Mouse (Mus musculus): Measurements from ENCODE around the gene Cnr2. TPM values are rescaled to one million over a fixed set of nuclear protein-coding genes. Genes with fewer than 3 reads are reported as not detected.

Cnr2 gene
- polyA plus RNA-seq, 1 experiment from 2014 or later, result 0.71 TPM

GRCm38 (mm10) chr4:135962946-135963345, 67.8 kb downstream of the Cnr2 start:
- H3K4me2 ChIP-seq, result peak overlapping the region; percentile 96
- WGBS, result 5% methylated on average over 15 of the region's 15 CpGs
- H3K27ac ChIP-seq (ENCODE audit: low read depth), result peak overlapping the region; percentile 91
- no peaks in the 10 kb centered on the region for H3K27me3 ChIP-seq (ENCODE audit: insufficient read depth, low read length)
- H3K4me1 ChIP-seq (ENCODE audit: insufficient read depth), result 0 out of 2 replicates have a peak, but pooled peaks cover 3% of the 10 kb centered on the region
- H3K36me3 ChIP-seq (ENCODE audit: insufficient read depth), result peaks cover 56% of the 10 kb centered on the region
- peak overlapping the region; percentile 78 for H3K9ac ChIP-seq
- H3K4me3 ChIP-seq (ENCODE audit: low read depth, low read length), result peak overlapping the region; percentile 76
- no peaks in the 10 kb centered on the region for H3K9me3 ChIP-seq (ENCODE audit: low read depth, low read length)
- peak; percentile 43 for DNase-seq
- ATAC-seq (ENCODE audit: insufficient read depth), result peak; percentile 5; the same call in 1 of the 2 replicates
- TF ChIP-seq CTCF (IDR thresholded peaks at IDR 0.05; ENCODE audit: low read depth), result no peak

GRCm38 (mm10) chr4:135963457-135964193, 68.4 kb downstream of the Cnr2 start, which contains the start of gene Gale:
TSS of gene Gale (plus strand) at chr4:135963727.
- DNase-seq, result peak; percentile 98
- Histone ChIP-seq H3K4me2 (peak within 1 kb of the TSS; percentile 96), H3K9ac (peak within 1 kb of the TSS; percentile 78), H3K4me1 (ENCODE audit: insufficient read depth) (0 out of 2 replicates have a peak, but pooled peaks cover 3% of the 10 kb centered on the region), H3K27ac (ENCODE audit: low read depth) (peak within 1 kb of the TSS; percentile 91), H3K9me3 (ENCODE audit: low read depth, low read length) (no peaks in the 10 kb centered on the region), H3K4me3 (ENCODE audit: low read depth, low read length) (peak within 1 kb of the TSS; percentile 76), H3K36me3 (ENCODE audit: insufficient read depth) (peaks cover 57% of the 10 kb centered on the region), H3K27me3 (ENCODE audit: insufficient read depth, low read length) (no peaks in the 10 kb centered on the region)
- no peak for TF ChIP-seq CTCF (IDR thresholded peaks at IDR 0.05; ENCODE audit: low read depth)
- under 1% methylated on average over 56 of the region's 56 CpGs for WGBS
- ATAC-seq (ENCODE audit: insufficient read depth), result peak; percentile 94

GRCm38 (mm10) chr4:135964426-135964825, 69.2 kb downstream of the Cnr2 start:
- peak overlapping the region; percentile 78 for H3K9ac ChIP-seq
- peak overlapping the region; percentile 76 for H3K4me3 ChIP-seq (ENCODE audit: low read depth, low read length)
- H3K4me1 ChIP-seq (ENCODE audit: insufficient read depth), result 0 out of 2 replicates have a peak, but pooled peaks cover 3% of the 10 kb centered on the region
- H3K9me3 ChIP-seq (ENCODE audit: low read depth, low read length), result no peaks in the 10 kb centered on the region
- peaks cover 59% of the 10 kb centered on the region for H3K36me3 ChIP-seq (ENCODE audit: insufficient read depth)
- H3K4me2 ChIP-seq, result peak overlapping the region; percentile 96
- peak overlapping the region; percentile 32; the same call in 1 of the 2 replicates for H3K27ac ChIP-seq (ENCODE audit: low read depth)
- DNase-seq (peak; percentile 52), ATAC-seq (ENCODE audit: insufficient read depth) (0 out of 2 replicates have a peak, but pooled peaks have one; percentile 3)
- 2% methylated on average over 12 of the region's 12 CpGs for WGBS
- no peak; the same call in 1 of the 2 replicates for TF ChIP-seq CTCF (IDR thresholded peaks at IDR 0.05; ENCODE audit: low read depth)
- no peaks in the 10 kb centered on the region for H3K27me3 ChIP-seq (ENCODE audit: insufficient read depth, low read length)

- no peak for DNase-seq
- 80% methylated on average over 9 of the region's 9 CpGs for WGBS
- no peaks in the 10 kb centered on the region for H3K9me3 ChIP-seq (ENCODE audit: low read depth, low read length)
- H3K4me3 ChIP-seq (ENCODE audit: low read depth, low read length), result no peak overlapping the region
- no peak overlapping the region for H3K27ac ChIP-seq (ENCODE audit: low read depth)
- 0 out of 2 replicates have a peak, but pooled peaks cover 3% of the 10 kb centered on the region for H3K4me1 ChIP-seq (ENCODE audit: insufficient read depth)
- H3K4me2 ChIP-seq, result peak overlapping the region; percentile 96
- peaks cover 62% of the 10 kb centered on the region for H3K36me3 ChIP-seq (ENCODE audit: insufficient read depth)
- no peak for TF ChIP-seq CTCF (IDR thresholded peaks at IDR 0.05; ENCODE audit: low read depth)
- no peak for ATAC-seq (ENCODE audit: insufficient read depth)
- H3K9ac ChIP-seq, result no peak overlapping the region
- H3K27me3 ChIP-seq (ENCODE audit: insufficient read depth, low read length), result no peaks in the 10 kb centered on the region
Measured at GRCm38 (mm10) chr4:135965113-135965512, 69.9 kb downstream of the Cnr2 start.

GRCm38 (mm10) chr4:135966283-135966682, 71.1 kb downstream of the Cnr2 start:
- Histone ChIP-seq H3K27ac (ENCODE audit: low read depth) (no peak overlapping the region), H3K9ac (no peak overlapping the region), H3K9me3 (ENCODE audit: low read depth, low read length) (no peaks in the 10 kb centered on the region), H3K36me3 (ENCODE audit: insufficient read depth) (peaks cover 63% of the 10 kb centered on the region), H3K27me3 (ENCODE audit: insufficient read depth, low read length) (no peaks in the 10 kb centered on the region), H3K4me3 (ENCODE audit: low read depth, low read length) (no peak overlapping the region), H3K4me1 (ENCODE audit: insufficient read depth) (0 out of 2 replicates have a peak, but pooled peaks cover 3% of the 10 kb centered on the region), H3K4me2 (no peak overlapping the region)
- DNase-seq, result no peak
- TF ChIP-seq CTCF (IDR thresholded peaks at IDR 0.05; ENCODE audit: low read depth), result no peak
- 89% methylated on average over 16 of the region's 16 CpGs for WGBS
- ATAC-seq (ENCODE audit: insufficient read depth), result no peak

- no peak for DNase-seq
- no peak overlapping the region for H3K9ac ChIP-seq
- H3K4me2 ChIP-seq, result no peak overlapping the region
- no peak for ATAC-seq (ENCODE audit: insufficient read depth)
- 87% methylated on average over 18 of the region's 18 CpGs for WGBS
- peaks cover 55% of the 10 kb centered on the region for H3K36me3 ChIP-seq (ENCODE audit: insufficient read depth)
- no peak for TF ChIP-seq CTCF (IDR thresholded peaks at IDR 0.05; ENCODE audit: low read depth)
- H3K9me3 ChIP-seq (ENCODE audit: low read depth, low read length), result no peaks in the 10 kb centered on the region
- no peak overlapping the region for H3K4me3 ChIP-seq (ENCODE audit: low read depth, low read length)
- 0 out of 2 replicates have a peak, but pooled peaks cover 3% of the 10 kb centered on the region for H3K4me1 ChIP-seq (ENCODE audit: insufficient read depth)
- no peaks in the 10 kb centered on the region for H3K27me3 ChIP-seq (ENCODE audit: insufficient read depth, low read length)
- no peak overlapping the region for H3K27ac ChIP-seq (ENCODE audit: low read depth)
Measured at GRCm38 (mm10) chr4:135967086-135967760, 72.0 kb downstream of the Cnr2 start.
